Mouse (Mus musculus) olfactory bulb, adult 2 months (tissue): ENCODE results near the gene Zfp983.

ENCODE experiments used
- CTCF ChIP-seq: fragments of 200-500 bp; IDR thresholded peaks from 2 replicates; pipeline ENCODE4 v1.5.1; 2012; ENCODE audit warnings: low read depth, mild to moderate bottlenecking, low read length, moderate library complexity; ENCODE audit not compliant: insufficient read depth
- POLR2A ChIP-seq: fragments of 200-500 bp; IDR thresholded peaks from 2 replicates; pipeline ENCODE4 v1.6.1; 2012; ENCODE audit warnings: mild to moderate bottlenecking, low read depth, low read length, moderate library complexity; ENCODE audit not compliant: insufficient read depth

DNA sequence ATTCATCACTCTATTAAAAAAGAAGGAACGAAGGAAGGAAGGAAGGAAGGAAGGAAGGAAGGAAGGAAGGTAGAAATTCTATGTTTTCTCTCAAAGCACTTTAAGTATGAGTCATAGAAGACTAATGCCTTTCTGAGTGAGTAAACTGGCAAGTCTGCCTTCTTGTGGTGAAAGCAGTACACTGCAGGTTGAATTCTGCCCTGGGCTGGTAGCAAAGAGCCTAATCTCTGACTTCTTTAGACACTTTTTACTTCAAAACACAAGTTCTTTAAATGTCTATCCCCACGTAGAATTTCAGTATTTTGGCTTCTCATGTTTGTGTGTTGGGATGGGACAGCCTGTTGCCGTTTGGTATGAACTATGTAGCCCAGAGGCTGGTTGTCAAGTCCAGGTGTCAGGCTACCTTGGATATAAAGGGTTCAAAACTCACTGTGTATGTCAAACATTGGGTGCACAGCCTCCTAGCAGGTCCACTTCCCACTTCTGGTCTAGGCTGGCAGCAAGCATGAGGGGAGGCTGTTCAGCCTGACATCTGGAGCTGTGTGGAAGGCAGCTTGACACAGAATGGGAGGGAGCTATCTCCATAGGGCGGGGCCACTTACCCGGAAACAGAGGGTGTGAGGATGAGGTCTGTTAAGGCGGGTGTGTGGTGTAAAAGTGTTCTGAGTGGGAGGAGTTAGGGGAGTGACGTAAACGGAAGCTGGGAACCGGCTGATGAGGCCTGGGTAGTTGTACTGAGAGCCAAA is 29.0 kb downstream of the Zfp983 start:
- TF ChIP-seq POLR2A = no peak
- TF ChIP-seq CTCF = no peak
